Comparison of ENCODE assay signal across 8 mouse cellular contexts in genomic region chr13:112801381-112802004, GRCm38 (mm10). TPM values are rescaled to one million over a fixed set of nuclear protein-coding genes. Genes with fewer than 3 reads are reported as not detected.
DNase-seq lines count a peak whose midpoint lies in the region; ATAC-seq and TF ChIP-seq lines count a peak whose summit lies in the region.

No protein-coding gene starts in this region.

- in situ Hi-C loops in ES-E14 (cut with MboI; ENCODE audit: low sequenced_read_pairs in 2 of 2, unreplicated experiment in 2 of 2), result no loop called here

- WGBS in embryonic facial prominence, embryonic 14.5 days, result under 1% methylated on average over 17 of the region's 23 CpGs
- 2% methylated on average over 23 of the region's 23 CpGs for WGBS in midbrain, embryonic 10.5 days
- WGBS in stomach, embryonic 15.5 days, result 1% methylated on average over 23 of the region's 23 CpGs

- H3K4me3 ChIP-seq in gastrocnemius, adult 2 months, result peak overlapping the region; percentile 91
- H3K4me3 ChIP-seq in ES-E14 (ENCODE audit: insufficient read depth in 1 of 2, low read depth in 1 of 2, low read length in 2 of 2, poor library complexity in 1 of 2, severe bottlenecking in 1 of 2), result peak overlapping the region; percentile 85 to 99
- peak overlapping the region; percentile 87 for H3K4me3 ChIP-seq in embryonic facial prominence, embryonic 14.5 days (ENCODE audit: low read depth, low read length)
- peak overlapping the region; percentile 68 for H3K4me3 ChIP-seq in midbrain, embryonic 10.5 days
- H3K4me3 ChIP-seq in stomach, embryonic 15.5 days (replicated peaks), result peak overlapping the region; percentile 87

- H3K27ac ChIP-seq in gastrocnemius, adult 2 months, result peak overlapping the region; percentile 95
- peak overlapping the region; percentile 78; the same call in 1 of the 2 replicates for H3K27ac ChIP-seq in ES-E14 (ENCODE audit: insufficient read depth, low read depth, low read length, poor library complexity, severe bottlenecking)
- H3K27ac ChIP-seq in embryonic facial prominence, embryonic 14.5 days (replicated peaks; ENCODE audit: low read depth, low read length), result peak overlapping the region; percentile 96
- H3K27ac ChIP-seq in midbrain, embryonic 10.5 days (replicated peaks), result peak overlapping the region; percentile 93
- H3K27ac ChIP-seq in stomach, embryonic 15.5 days, result peak overlapping the region; percentile 98

- peak overlapping the region; percentile 80 for H3K9ac ChIP-seq in ES-E14 (ENCODE audit: insufficient read depth, low read depth, low read length, poor library complexity, severe bottlenecking)
- H3K9ac ChIP-seq in embryonic facial prominence, embryonic 14.5 days (ENCODE audit: low read depth, low read length), result peak overlapping the region; percentile 87
- peak overlapping the region; percentile 88 for H3K9ac ChIP-seq in stomach, embryonic 15.5 days

- no peak for TF ChIP-seq CTCF in gastrocnemius, adult 2 months (IDR thresholded peaks at IDR 0.05)

- peak; percentile 41 for DNase-seq in gastrocnemius, adult 2 months
- DNase-seq in gastrocnemius, adult 8-10 months (ENCODE audit: low spot score in 2 of 2), result no peak
- DNase-seq in ES-E14 (ENCODE audit: low read depth, low spot score), result peak; percentile 38
- DNase-seq in embryonic facial prominence, embryonic 14.5 days (ENCODE audit: low spot score), result peak; percentile 62
- DNase-seq in heart, postnatal 36 days, result peak; percentile 37 to 40
- peak; percentile 29 to 47 for DNase-seq in layer of hippocampus, postnatal 36 days
- no peak for DNase-seq in midbrain, embryonic 10.5 days (ENCODE audit: low spot score)

- peak overlapping the region; percentile 89 for H3K4me2 ChIP-seq in embryonic facial prominence, embryonic 14.5 days (ENCODE audit: low read depth, low read length)
- peak overlapping the region; percentile 74 for H3K4me2 ChIP-seq in stomach, embryonic 15.5 days

- H3K4me1 ChIP-seq in ES-E14 (ENCODE audit: control insufficient read depth in 2 of 2, insufficient read depth in 2 of 2, low read length in 2 of 2, poor library complexity in 1 of 2), result peaks cover 1 to 4% of the 10 kb centered on the region in 2 experiments; a peak in 1 of 4 replicates
- H3K4me1 ChIP-seq in embryonic facial prominence, embryonic 14.5 days (ENCODE audit: control insufficient read depth, insufficient read depth, low read length), result no peaks in the 10 kb centered on the region
- H3K4me1 ChIP-seq in midbrain, embryonic 10.5 days, result peaks cover 20% of the 10 kb centered on the region
- H3K4me1 ChIP-seq in stomach, embryonic 15.5 days, result peaks cover 14% of the 10 kb centered on the region; the same call in 1 of the 2 replicates

- intact Hi-C loops in gastrocnemius, adult 2 months (cut with DNase I), result loop anchor here (2.0 to 5.0 kb wide), 2 partner anchors 51 to 124 kb away; no protein-coding TSS in a partner anchor
- intact Hi-C loops in heart, postnatal 36 days (cut with DNase I), result loop anchor here (1.0 to 5.0 kb wide), 4 partner anchors 35 to 127 kb away; partner anchors contain the start of genes Dhx29 and Mtrex

- no peaks in the 10 kb centered on the region for H3K27me3 ChIP-seq in embryonic facial prominence, embryonic 14.5 days (replicated peaks; ENCODE audit: control insufficient read depth, insufficient read depth, low read length)
- peaks cover 6% of the 10 kb centered on the region; the same call in 1 of the 2 replicates for H3K27me3 ChIP-seq in midbrain, embryonic 10.5 days (ENCODE audit: low read depth, poor library complexity, severe bottlenecking)
- H3K27me3 ChIP-seq in stomach, embryonic 15.5 days (replicated peaks), result no peaks in the 10 kb centered on the region

- H3K9me3 ChIP-seq in ES-E14 (ENCODE audit: control insufficient read depth, insufficient read depth, low read depth, low read length), result no peaks in the 10 kb centered on the region
- no peaks in the 10 kb centered on the region for H3K9me3 ChIP-seq in embryonic facial prominence, embryonic 14.5 days (ENCODE audit: control insufficient read depth, low read length)
- no peaks in the 10 kb centered on the region; the same call in 1 of the 2 replicates for H3K9me3 ChIP-seq in midbrain, embryonic 10.5 days (replicated peaks)
- no peaks in the 10 kb centered on the region for H3K9me3 ChIP-seq in stomach, embryonic 15.5 days

- peaks cover 3% of the 10 kb centered on the region; the same call in 1 of the 2 replicates for H3K36me3 ChIP-seq in ES-E14 (ENCODE audit: control insufficient read depth, insufficient read depth, low read length, poor library complexity, severe bottlenecking)
- peaks cover 11% of the 10 kb centered on the region for H3K36me3 ChIP-seq in embryonic facial prominence, embryonic 14.5 days (ENCODE audit: control insufficient read depth, insufficient read depth, low read length)
- peaks cover 14% of the 10 kb centered on the region for H3K36me3 ChIP-seq in midbrain, embryonic 10.5 days
- peaks cover 11% of the 10 kb centered on the region for H3K36me3 ChIP-seq in stomach, embryonic 15.5 days

- peak; percentile 78 for ATAC-seq in embryonic facial prominence, embryonic 14.5 days (ENCODE audit: low read depth)
- peak; percentile 58 for ATAC-seq in stomach, embryonic 15.5 days (ENCODE audit: insufficient read depth, low FRiP score, low read depth)

TF ChIP-seq in ES-E14, 5 proteins besides CTCF, POLR2A, EP300 and RAD21:
- TF ChIP-seq ZC3H11A (IDR thresholded peaks at IDR 0.05; ENCODE audit: borderline replicate concordance, low read depth, low read length), result no peak
- TF ChIP-seq CHD2 (IDR thresholded peaks at IDR 0.05; ENCODE audit: low read depth, low read length), result no peak

RNA-seq across cellular contexts. Expression of gene Plpp1, which starts 0.9 kb away (rescaled TPM):
- 10 to 100 TPM; 35.6 to 49.4 TPM for total RNA-seq in gastrocnemius, adult 2 months (2021)
- total RNA-seq in gastrocnemius, adult 8-10 months (2022), result 10 to 100 TPM; 33.7 to 45.4 (median 40.9) TPM
- 33.0 and 38.2 TPM in 2 replicates for total RNA-seq in ES-E14 (2012; rRNA removed)
- polyA plus RNA-seq in embryonic facial prominence, embryonic 14.5 days (2014; fragmentation: Nextera tagmentation; extraction: Ambion mirVana), result 60.5 and 64.6 TPM in 2 replicates
- total RNA-seq in heart, postnatal 36 days (2021), result 10 to 100 TPM; 54.6 to 63.8 TPM
- 10 to 100 TPM; 28.5 to 30.7 TPM for total RNA-seq in layer of hippocampus, postnatal 36 days (2021)
- 22.3 and 22.6 TPM in 2 replicates for polyA plus RNA-seq in midbrain, embryonic 10.5 days (2016; fragmentation: Nextera tagmentation; extraction: Ambion mirVana)
- 94.1 and 102 TPM in 2 replicates for polyA plus RNA-seq in stomach, embryonic 15.5 days (2015; fragmentation: Nextera tagmentation; extraction: Ambion mirVana)

Comparison
In these comparisons a context has a peak if more than half of its experiments do, and no peak if none do; other contexts are left out.
1. DNase-seq: peak in gastrocnemius, adult 2 months (single experiment), ES-E14 (single experiment), embryonic facial prominence, embryonic 14.5 days (single experiment), heart, postnatal 36 days (2 of 2) and layer of hippocampus, postnatal 36 days (2 of 2); none in gastrocnemius, adult 8-10 months (0 of 2) and midbrain, embryonic 10.5 days (single experiment).
2. Peak in every context shown above with its lines, with median percentiles within 50 percentile points of each other: H3K27ac ChIP-seq, H3K4me3 ChIP-seq and H3K9ac ChIP-seq.